Mouse (Mus musculus) layer of hippocampus, adult 2 months (tissue): Measurements from ENCODE around the gene March7. TPM values are rescaled to one million over a fixed set of nuclear protein-coding genes. Genes with fewer than 3 reads are reported as not detected.
A peak's percentile ranks its signal among the peaks of the same experiment; 100 is the strongest.

Experiments used
- DNase-seq, 2 experiments: peaks; one replicate each; pipeline ENCODE4 v3.0.0; 2022; ENCODE audit warnings: low spot score in 2 of 2
- H3K27ac ChIP-seq: fragments of 200-600 bp; 2 replicates; pipeline ENCODE4 v1.8.1; 2022
- H3K4me3 ChIP-seq: fragments of 200-600 bp; 2 replicates; pipeline ENCODE4 v1.8.1; 2022; ENCODE audit warnings: mild to moderate bottlenecking
- CTCF ChIP-seq: fragments of 200-600 bp; conservative IDR thresholded peaks from 2 replicates; pipeline ENCODE4 v1.8.1; 2022; ENCODE audit warnings: antibody characterized with exemption, mild to moderate bottlenecking, moderate library complexity
- long read RNA-seq, 2 experiments: library from polyadenylated mRNA; stranded (forward); transcript quantifications; one replicate each; pipeline ENCODE4 v2.0.0; 2021; ENCODE audit warnings: borderline mapping rate in 2 of 2
- total RNA-seq, 2 experiments: library from RNA; stranded (reverse); gene quantifications; 2 replicates each; pipeline ENCODE4 v1.2.3; 2021

Gene March7
- total RNA-seq: 10 to 100 TPM; 64.1 to 67.3 TPM
- long read RNA-seq, experiment 1, transcript March7-203 (10 exons, 3,594 nt): major isoform, 19 of 37 reads
- long read RNA-seq, experiment 1, partial matches to known transcripts: 2 of 37 reads
- long read RNA-seq, experiment 1, other reads (novel, unspliced or antisense): 15 of 37 reads
- long read RNA-seq, experiment 2, transcript March7-203 (10 exons, 3,594 nt): major isoform, 37 of 51 reads
- long read RNA-seq, experiment 2, partial matches to known transcripts: 5 of 51 reads
- long read RNA-seq, experiment 2, other reads (novel, unspliced or antisense): 8 of 51 reads

- Histone ChIP-seq H3K4me3 (peak within 1 kb of the TSS; percentile 91), H3K27ac (peak within 1 kb of the TSS; percentile 97)
- peak; percentile 77 to 85 for DNase-seq
- peak; percentile 48 for TF ChIP-seq CTCF
Observed at GRCm38 (mm10) chr2:60209703-60210651, at the start of gene March7, which contains the start of gene Baz2b. March7 (plus strand) TSS chr2:60209887. Baz2b (minus strand) TSS chr2:60209839.

DNA sequence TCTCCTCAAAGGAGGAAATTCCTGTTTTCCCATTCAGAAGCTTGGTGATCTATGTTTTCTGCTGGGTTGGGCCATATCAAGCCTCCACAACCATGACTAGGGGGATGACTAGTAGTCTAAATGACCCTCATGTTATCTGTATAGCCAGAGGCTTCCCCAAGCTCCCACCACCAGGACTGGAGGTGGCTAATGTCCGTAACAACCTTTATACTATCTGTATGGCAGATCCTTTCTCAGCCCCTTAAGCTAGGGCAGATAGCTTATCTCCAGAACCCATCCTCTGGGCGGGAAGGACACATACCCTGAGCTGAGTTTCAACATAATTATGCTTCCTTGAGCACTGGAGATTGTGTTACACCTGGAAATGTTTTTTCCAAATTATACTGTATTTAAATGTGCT is 45.9 kb upstream of the March7 start:
- DNase-seq: no peak
- Histone ChIP-seq H3K4me3 (no peak overlapping the region), H3K27ac (no peak overlapping the region)
- TF ChIP-seq CTCF: no peak

GRCm38 (mm10) chr2:60165679-60166078 is 44.0 kb upstream of the March7 start:
- DNase-seq: no peak
- no peak for TF ChIP-seq CTCF
- Histone ChIP-seq H3K27ac (no peak overlapping the region), H3K4me3 (no peak overlapping the region)

GRCm38 (mm10) chr2:60166878-60167277 is 42.8 kb upstream of the March7 start:
- no peak overlapping the region for H3K27ac ChIP-seq
- H3K4me3 ChIP-seq: no peak overlapping the region
- no peak for TF ChIP-seq CTCF
- no peak for DNase-seq

GRCm38 (mm10) chr2:60171786-60172530 is 37.7 kb upstream of the March7 start:
- no peak for DNase-seq
- peak; percentile 49 for TF ChIP-seq CTCF
- no peak overlapping the region for H3K4me3 ChIP-seq

DNA sequence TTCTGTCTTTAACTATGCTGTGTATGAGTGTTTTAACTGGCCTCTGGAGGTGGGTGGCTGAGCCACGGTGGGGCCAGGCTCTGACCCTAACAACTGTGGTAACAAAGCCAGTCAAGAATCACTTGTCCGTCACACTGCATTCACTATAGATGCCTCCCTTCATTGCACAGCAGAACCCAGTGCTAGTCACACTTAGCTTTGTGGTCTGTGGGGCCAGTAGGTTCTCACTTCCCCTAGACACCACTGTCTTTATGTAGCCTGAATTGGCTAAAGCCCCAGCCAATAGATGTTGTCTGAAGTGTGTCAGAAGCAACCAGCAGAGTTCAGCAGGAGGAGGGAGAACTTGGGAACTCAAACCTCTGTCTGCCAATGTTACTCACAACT is 37.2 kb upstream of the March7 start:
- Histone ChIP-seq H3K4me3 (no peak overlapping the region), H3K27ac (no peak overlapping the region)
- DNase-seq: no peak
- TF ChIP-seq CTCF: no peak

More at GRCm38 (mm10) chr2:60171786-60172530, 37.7 kb upstream of the March7 start:
- no peak overlapping the region for H3K27ac ChIP-seq

DNA sequence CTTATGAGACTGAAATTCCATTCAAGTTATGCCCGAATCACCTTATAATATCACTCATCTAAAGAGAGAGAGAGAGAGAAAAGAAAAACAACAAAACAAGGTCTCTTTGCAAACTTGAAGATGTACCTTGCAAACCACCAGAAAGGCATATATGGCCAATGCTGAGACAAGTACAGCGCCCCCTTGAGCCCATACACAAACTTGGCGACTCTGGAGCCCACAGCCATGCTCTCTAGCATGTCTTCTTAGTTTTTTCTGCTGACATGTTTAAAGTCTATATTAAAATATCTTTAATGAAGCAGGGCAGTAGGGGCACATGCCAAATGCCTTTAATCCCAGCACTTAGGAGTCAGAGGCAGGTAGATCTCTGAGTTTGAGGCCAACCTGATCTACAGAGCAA is 36.5 kb upstream of the March7 start:
- DNase-seq: no peak
- Histone ChIP-seq H3K4me3 (no peak overlapping the region), H3K27ac (no peak overlapping the region)
- peak; percentile 32; the same call in 1 of the 2 replicates for TF ChIP-seq CTCF

DNA sequence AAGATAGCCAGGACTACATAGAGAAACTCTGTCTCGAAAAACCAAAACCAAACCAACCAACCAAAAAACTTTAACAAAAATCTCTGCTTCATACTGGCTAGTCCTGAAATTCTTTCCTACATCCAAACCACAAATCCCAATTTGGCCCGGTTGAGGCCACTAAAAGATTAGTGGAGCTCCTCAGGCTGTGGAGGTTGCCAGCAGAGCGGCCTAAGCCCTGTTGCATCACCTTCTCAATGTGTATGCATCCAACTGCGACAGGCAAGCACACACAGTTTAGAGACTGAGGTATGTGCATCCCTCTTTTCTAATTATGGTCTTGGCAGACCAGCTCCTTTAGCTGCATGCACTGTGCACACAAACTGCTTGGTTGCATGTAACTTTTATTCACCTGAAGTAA is 36.1 kb upstream of the March7 start:
- TF ChIP-seq CTCF: no peak

GRCm38 (mm10) chr2:60175078-60175477 is 34.6 kb upstream of the March7 start:
- H3K4me3 ChIP-seq: no peak overlapping the region
- no peak for DNase-seq
- H3K27ac ChIP-seq: no peak overlapping the region
- TF ChIP-seq CTCF: no peak

More for the DNA sequence above, 36.1 kb upstream of the March7 start:
- DNase-seq: no peak
- Histone ChIP-seq H3K4me3 (no peak overlapping the region), H3K27ac (no peak overlapping the region)

- no peak for TF ChIP-seq CTCF
- Histone ChIP-seq H3K4me3 (no peak overlapping the region), H3K27ac (no peak overlapping the region)
- no peak for DNase-seq
Observed at GRCm38 (mm10) chr2:60176087-60176486, 33.6 kb upstream of the March7 start.

GRCm38 (mm10) chr2:60177490-60177889 is 32.2 kb upstream of the March7 start:
- H3K4me3 ChIP-seq: no peak overlapping the region

GRCm38 (mm10) chr2:60181696-60182095 is 28.0 kb upstream of the March7 start:
- peak; percentile 41 for TF ChIP-seq CTCF
- DNase-seq: no peak
- Histone ChIP-seq H3K27ac (no peak overlapping the region), H3K4me3 (no peak overlapping the region)

More at GRCm38 (mm10) chr2:60177490-60177889, 32.2 kb upstream of the March7 start:
- H3K27ac ChIP-seq: no peak overlapping the region
- no peak for TF ChIP-seq CTCF
- DNase-seq: no peak
